Mouse (Mus musculus): Measurements from ENCODE around the gene Gm28051.

Gene Gm28051

DNA sequence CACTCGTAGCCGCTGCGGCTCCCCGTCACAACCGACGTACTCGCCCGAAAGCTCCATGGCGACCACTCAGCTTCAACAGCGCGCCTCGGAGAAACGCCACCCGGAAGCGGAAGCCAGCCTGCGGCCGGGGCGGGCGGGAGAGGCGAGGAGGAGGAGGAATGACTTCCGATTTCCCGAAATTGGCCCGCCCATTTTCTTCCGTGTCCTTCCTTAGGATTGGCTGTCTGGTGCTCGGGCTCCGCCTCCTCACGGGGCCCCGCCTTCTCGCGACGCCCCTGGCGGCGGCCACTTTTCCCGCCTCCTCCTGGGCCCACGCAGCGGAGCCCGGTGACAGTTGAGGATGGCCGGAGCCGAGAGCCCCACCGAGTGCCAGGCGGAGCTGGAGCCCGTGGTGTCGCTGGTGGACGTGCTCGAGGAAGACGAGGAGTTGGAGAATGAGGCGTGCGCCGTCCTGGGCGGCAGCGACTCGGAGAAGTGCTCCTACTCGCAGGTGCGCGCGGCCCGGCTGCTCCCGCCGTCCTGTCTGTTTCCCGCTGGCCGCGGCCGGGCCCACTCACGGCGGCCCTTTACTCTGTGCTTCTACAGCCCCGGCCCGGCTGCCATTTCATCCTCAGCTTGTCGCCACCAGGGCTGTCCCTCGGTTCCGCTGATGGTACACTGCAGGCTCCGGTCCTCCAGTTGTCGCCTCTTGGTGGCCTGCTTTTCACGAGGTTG lies at the start of gene Gm28051, which contains the start of the genes Gon7 and Ubr7:
Gm28051 (minus strand) TSS at position 77 of the 714 bp plus-strand sequence.
Gon7 (minus strand) TSS at position 115 of the 714 bp plus-strand sequence.
Ubr7 (plus strand) TSS at position 279 of the 714 bp plus-strand sequence.
- peak; percentile 98 for DNase-seq (ENCODE audit: low spot score)

DNA sequence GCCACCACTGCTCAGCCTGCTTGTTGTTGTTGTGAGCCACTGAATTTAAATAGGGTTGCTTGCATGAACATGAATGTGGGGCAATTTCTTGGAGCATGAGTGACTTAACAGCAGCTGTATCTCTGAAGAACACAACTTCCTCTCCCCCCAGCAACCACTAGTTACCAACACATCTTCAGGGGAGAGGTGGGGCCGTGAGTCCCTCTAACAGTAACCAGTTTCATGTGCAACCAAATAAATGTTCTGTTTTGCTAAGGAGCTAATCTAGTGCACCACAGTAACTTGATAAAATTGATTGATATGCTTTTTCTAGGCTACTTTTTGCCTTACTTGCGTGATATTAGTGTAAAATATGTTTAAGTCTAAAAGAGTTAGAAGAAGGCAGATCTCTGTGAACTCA lies 42.0 kb upstream of the Gm28051 start:
- DNase-seq (ENCODE audit: low spot score), result no peak

GRCm38 (mm10) chr12:102787927-102788326 lies 30.4 kb upstream of the Gm28051 start:
- no peak for DNase-seq (ENCODE audit: low spot score)

DNA sequence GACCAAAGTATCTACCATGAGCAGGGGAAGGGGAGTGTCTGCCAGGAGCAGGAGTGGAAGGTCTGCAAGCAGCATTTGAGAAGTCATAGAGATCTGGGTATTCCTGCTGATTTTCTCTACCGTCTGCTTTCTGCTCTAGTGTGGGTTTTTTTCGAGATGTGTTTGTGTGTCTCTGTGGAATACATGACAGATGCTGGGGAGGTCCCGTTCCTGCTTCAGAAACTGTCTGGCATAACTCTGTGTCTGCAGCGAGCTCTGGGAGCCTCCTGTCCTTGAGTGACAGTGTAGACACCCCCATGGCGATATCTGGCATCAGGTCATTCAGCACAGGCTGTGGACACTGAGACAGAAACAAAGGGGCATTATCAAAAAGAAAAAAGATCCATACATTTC lies 28.0 kb upstream of the Gm28051 start:
- DNase-seq (ENCODE audit: low spot score), result no peak

DNA sequence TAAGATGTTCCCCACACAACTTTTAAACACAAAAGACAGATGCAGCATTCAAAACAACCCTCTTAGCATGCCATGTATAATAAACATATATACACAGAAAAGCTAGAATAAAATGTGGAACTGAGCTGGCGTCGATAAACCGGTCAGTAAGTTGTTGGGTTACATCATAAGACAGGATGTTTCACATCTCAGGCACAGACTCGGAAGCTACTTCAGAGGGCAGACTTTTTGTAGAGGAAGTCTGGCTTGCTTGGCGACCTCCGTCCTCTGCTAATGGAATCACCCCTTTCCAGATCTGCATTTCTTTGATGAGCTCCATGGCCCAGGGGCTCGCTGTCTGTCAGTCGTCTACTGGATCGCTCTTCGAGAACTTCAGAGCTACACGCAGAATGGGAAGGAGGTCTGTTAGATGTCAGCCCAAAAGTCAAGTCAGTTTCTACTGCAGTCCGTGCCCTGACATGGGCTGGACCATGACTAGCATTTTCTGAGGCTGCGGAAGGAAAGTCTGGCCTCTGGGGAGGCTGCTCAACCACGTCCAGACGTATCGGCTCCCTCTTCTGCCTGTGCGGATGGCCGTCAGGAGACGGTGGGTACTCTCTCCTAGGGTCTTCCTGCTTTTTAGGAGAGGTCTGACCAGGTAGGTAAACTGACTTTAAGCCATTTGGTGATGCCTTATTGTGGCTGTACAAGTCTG lies 27.5 kb upstream of the Gm28051 start:
- no peak for DNase-seq (ENCODE audit: low spot score)

DNA sequence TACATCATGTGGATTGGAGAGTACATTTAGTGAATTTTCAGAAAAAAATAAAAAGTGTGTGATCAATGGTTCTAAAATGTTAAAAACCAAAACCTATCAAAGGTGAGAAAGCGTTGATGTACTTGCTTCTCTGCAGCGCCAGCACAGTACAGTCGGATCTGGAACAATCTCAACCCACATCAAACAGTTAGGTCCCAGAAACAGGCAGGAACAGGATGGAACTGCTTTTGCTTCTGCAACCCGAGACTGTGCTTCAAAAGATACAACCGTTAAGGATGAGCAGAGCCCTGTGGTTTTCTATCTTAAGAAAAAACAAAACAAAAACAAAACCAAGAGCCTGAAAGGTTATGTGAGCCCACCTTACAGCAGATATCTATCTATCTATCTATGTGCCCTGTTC lies 25.3 kb upstream of the Gm28051 start:
- DNase-seq (ENCODE audit: low spot score), result no peak

GRCm38 (mm10) chr12:102779452-102779851 lies 21.9 kb upstream of the Gm28051 start:
- no peak for DNase-seq (ENCODE audit: low spot score)

DNA sequence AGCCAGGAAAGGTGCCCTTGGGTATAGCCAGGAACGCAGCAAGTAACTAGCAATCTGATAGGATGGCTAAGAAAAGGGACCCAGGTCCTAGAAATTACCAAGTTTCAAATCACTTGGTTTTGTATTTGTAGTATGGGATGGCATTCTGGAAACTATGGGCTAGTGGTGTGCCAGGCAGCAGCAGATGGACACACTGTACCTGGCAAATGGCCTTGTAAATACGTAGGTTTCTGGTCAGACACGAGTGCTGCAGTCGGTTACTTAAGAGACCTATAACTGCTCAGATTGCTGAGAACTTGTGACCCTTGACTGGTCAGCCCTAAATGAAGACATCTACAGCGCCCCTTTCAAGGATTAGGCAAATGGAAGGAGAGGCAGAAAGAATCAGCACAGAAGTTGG lies 20.6 kb upstream of the Gm28051 start:
- DNase-seq (ENCODE audit: low spot score), result no peak

DNA sequence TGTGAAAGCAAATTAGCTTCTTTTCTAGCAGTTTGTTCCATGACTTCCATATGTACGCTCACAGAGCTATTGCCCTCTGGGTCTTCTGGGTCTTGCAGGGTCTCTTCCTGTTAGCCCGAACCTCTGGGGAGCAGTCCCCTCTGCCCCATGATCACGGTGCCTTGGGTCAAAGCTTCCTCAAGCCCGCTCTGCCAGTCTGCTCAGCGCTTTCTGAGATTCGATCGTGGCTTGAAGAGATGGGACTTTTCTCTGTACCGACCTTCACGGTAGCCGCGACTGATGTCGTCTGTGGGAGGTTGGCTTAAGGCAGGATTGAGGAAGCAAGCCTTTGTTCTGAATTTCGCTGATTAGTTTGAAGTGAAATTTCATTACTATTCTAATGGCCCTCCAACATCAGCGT lies 18.5 kb upstream of the Gm28051 start:
- no peak for DNase-seq (ENCODE audit: low spot score)

DNA sequence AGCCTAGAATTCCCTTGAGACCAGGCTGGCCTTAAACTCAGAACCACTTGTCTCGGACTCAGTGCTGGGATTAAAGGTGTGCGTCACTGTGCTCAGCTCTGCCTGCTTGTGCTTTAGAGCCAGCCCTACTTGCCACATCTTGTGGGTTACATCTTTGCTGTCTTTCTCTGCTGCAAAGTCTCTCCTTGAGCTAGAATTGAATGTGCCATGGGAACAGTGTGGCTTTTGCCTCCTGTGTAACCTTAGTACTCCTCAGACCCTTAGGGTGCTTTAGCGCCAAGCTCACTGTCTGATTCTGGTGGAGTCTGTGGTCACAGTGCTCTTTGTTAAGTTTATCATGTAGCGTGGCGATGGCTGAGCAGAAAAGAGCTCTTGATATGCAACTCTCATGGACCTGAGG lies 15.1 kb upstream of the Gm28051 start:
- no peak for DNase-seq (ENCODE audit: low spot score)

GRCm38 (mm10) chr12:102771601-102772000 lies 14.0 kb upstream of the Gm28051 start:
- DNase-seq (ENCODE audit: low spot score), result no peak

GRCm38 (mm10) chr12:102769000-102769399 lies 11.4 kb upstream of the Gm28051 start:
- no peak for DNase-seq (ENCODE audit: low spot score)

- no peak for DNase-seq (ENCODE audit: low spot score)
Observed at GRCm38 (mm10) chr12:102763696-102764095, 6.1 kb upstream of the Gm28051 start.

DNA sequence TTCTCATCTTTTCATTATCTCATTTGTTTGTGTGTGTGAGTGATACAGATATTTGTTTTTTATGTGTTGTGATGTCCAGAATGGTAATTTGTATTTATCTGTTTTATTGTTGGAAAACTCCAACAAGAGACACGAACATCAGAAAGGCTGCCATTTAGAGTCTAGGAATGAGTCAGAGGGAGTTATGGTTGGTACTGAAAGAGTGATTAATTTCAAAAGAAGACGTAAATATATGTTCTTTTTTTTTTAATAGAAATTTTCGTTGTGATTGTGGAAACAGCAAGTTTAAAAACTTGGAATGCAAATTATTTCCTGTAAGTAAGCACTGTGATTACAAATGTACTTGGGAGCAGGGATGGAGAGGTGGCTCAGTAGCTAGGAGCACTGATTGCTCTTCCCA lies 4.1 kb upstream of the Gm28051 start:
- DNase-seq (ENCODE audit: low spot score), result no peak

- no peak for DNase-seq (ENCODE audit: low spot score)
Observed at GRCm38 (mm10) chr12:102758936-102759335, 1.4 kb upstream of the Gm28051 start.

- no peak for DNase-seq (ENCODE audit: low spot score)
Observed at GRCm38 (mm10) chr12:102758403-102758756, 815 bp upstream of the Gm28051 start, which contains the start of gene Gm20604. TSS of gene Gm20604 (minus strand) at chr12:102758672.

- no peak for DNase-seq (ENCODE audit: low spot score)
Observed at GRCm38 (mm10) chr12:102757055-102757688, 393 bp downstream of the Gm28051 start.

GRCm38 (mm10) chr12:102756304-102756703 lies 1.3 kb downstream of the Gm28051 start:
- no peak for DNase-seq (ENCODE audit: low spot score)

GRCm38 (mm10) chr12:102748256-102748655 lies 9.3 kb downstream of the Gm28051 start:
- DNase-seq (ENCODE audit: low spot score), result no peak

DNA sequence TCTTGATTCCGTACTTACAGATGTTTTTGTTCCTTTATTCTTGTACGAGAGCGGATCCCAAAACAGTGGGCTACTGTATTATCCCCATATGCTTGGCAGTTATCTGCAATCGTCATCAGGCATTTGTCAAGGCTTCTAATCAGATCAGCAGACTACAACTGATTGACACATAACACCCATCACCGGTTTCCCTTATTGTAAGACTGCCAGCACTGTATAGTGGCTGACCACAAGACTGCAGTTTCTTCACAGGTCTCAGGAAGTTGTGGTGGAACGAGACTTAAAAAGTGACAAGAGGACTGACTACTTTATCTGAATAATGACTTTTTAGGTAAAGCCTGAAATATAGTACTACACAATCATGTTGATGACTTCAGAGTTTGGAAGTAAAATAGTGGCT lies 12.7 kb downstream of the Gm28051 start:
- DNase-seq (ENCODE audit: low spot score), result no peak

DNA sequence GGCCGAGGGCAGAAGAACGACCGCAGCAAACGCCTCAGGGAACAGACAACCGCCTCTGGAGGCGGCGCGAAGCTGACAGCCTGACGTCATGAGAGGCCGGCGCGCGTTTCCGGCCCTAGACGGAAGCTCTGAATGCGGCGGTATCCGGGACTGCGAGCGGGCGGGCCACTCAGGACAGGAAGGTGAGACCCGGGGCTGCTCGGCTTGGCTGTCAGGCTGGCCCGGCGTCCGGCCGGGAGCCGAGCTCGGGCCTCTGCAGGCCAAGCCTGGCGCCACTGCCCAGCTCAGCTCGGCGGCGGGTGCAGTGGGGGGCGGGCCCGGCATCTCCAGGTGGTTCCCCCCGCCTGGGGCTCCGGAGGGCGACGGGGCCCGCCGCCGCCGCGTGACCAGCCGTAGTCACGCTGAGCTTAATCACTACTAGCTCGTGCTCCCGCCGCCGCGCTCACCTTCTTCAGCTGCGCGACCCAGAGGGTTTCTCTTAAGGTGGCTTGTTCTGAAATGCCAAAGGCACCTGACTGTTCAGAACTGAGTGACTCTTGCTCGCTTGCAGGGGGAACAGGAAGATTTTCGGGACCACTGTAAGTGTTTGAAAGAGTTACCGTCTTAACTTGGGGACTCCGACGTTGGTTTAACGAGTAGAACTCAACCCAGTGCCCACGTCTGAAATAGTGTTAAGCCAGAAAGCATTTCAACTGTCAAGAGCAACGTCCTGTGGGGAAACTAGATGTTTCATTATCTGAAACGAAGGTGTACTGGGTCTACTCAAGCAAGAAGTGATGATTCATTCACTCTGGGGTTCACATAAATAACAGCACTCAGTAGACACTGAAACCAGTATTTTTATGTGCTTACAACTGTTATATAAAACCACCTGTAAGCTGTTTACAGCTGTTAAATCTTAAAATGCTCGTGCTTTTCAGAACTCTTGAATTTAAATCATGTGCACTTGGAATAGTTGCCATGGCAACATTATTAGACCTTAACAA lies 13.7 kb downstream of the Gm28051 start, which contains the start of the genes Moap1 and Tmem251:
Moap1 (minus strand) TSS at position 73 of the 986 bp plus-strand sequence.
Tmem251 (plus strand) TSS at position 174 of the 986 bp plus-strand sequence.
- peak; percentile 91 for DNase-seq (ENCODE audit: low spot score)

Measured in urinary bladder, postnatal 14 days (tissue).